Mouse (Mus musculus) CH12.LX (cell line): Measurements from ENCODE around the gene Cdhr2. TPM values are rescaled to one million over a fixed set of nuclear protein-coding genes. Genes with fewer than 3 reads are reported as not detected.

Experiments
- DNase-seq: peaks from one replicate; pipeline ENCODE4 v3.0.0-alpha.2; 2013; ENCODE audit errors: extremely low read depth
- H3K27ac ChIP-seq: 2 replicates; pipeline ENCODE4 v1.5.1; 2012; ENCODE audit warnings: low read depth, mild to moderate bottlenecking, control low read depth, moderate library complexity; ENCODE audit not compliant: insufficient read depth
- H3K27me3 ChIP-seq: replicated peaks from 2 replicates; pipeline ENCODE3; 2012; ENCODE audit warnings: inconsistent platforms
- H3K36me3 ChIP-seq, 2 experiments: replicated peaks in 1 of 2; 2 replicates each; pipeline versions ENCODE3 to v1.6.1; 2012; ENCODE audit warnings: inconsistent platforms in 1 of 2, low read length in 1 of 2, mild to moderate bottlenecking in 1 of 2, mixed read lengths in 1 of 2, moderate library complexity in 1 of 2; ENCODE audit not compliant: control insufficient read depth in 1 of 2, insufficient read depth in 1 of 2
- H3K4me1 ChIP-seq, 2 experiments: 2 replicates each; pipeline ENCODE4 v1.6.1; 2012; ENCODE audit warnings: inconsistent platforms in 1 of 2, moderate library complexity in 1 of 2; ENCODE audit not compliant: insufficient read depth in 2 of 2, control insufficient read depth in 1 of 2
- H3K4me2 ChIP-seq: 2 replicates; pipeline ENCODE4 v1.6.1; 2012; ENCODE audit warnings: low read depth, mild to moderate bottlenecking, control low read depth; ENCODE audit not compliant: poor library complexity, insufficient read depth, severe bottlenecking
- H3K4me3 ChIP-seq, 3 experiments: fragments of 150-350 bp in 1 of 3; sonication (generic) in 1 of 3; replicated peaks in 1 of 3; 2 replicates each; pipeline versions ENCODE3 to v1.5.1; 2011 to 2012; ENCODE audit warnings: low read depth in 2 of 3, low read length in 2 of 3, mild to moderate bottlenecking in 2 of 3, moderate library complexity in 2 of 3, control low read depth in 1 of 3, improper control_type of control experiment in 1 of 3, inconsistent platforms in 1 of 3, mixed read lengths in 1 of 3; ENCODE audit not compliant: poor library complexity in 1 of 3
- H3K79me2 ChIP-seq: replicated peaks from 2 replicates; pipeline ENCODE4 v1.6.1; 2012; ENCODE audit warnings: mild to moderate bottlenecking, moderate library complexity; ENCODE audit not compliant: control insufficient read depth, poor library complexity, insufficient read depth, severe bottlenecking; ENCODE audit errors: extremely low read depth
- H3K9ac ChIP-seq: 2 replicates; pipeline ENCODE4 v1.6.1; 2012; ENCODE audit warnings: low read depth, mild to moderate bottlenecking, control low read depth, moderate library complexity; ENCODE audit not compliant: insufficient read depth
- H3K9me3 ChIP-seq: replicated peaks from 2 replicates; pipeline ENCODE3; 2012; ENCODE audit warnings: low read length, inconsistent platforms, mixed read lengths
- BHLHE40 ChIP-seq: IDR thresholded peaks from 2 replicates; pipeline ENCODE4 v1.6.1; 2011; ENCODE audit warnings: mild to moderate bottlenecking, low read depth, low read length, improper control_type of control experiment
- CTCF ChIP-seq, 2 experiments: IDR thresholded peaks in 1 of 2; conservative IDR thresholded peaks in 1 of 2; 2 replicates each; pipeline ENCODE4 v1.5.1; 2011 to 2012; ENCODE audit warnings: low read depth in 2 of 2, low read length in 2 of 2, improper control_type of control experiment in 1 of 2, inconsistent platforms in 1 of 2, mild to moderate bottlenecking in 1 of 2, moderate library complexity in 1 of 2
- MXI1 ChIP-seq: IDR thresholded peaks from 2 replicates; pipeline ENCODE4 v1.6.1; 2011; ENCODE audit warnings: mild to moderate bottlenecking, low read depth, low read length, improper control_type of control experiment
- NELFE ChIP-seq: IDR thresholded peaks from 2 replicates; pipeline ENCODE4 v1.6.1; 2011; ENCODE audit warnings: low read depth, low read length, improper control_type of control experiment
- SIN3A ChIP-seq: IDR thresholded peaks from 2 replicates; pipeline ENCODE4 v1.6.1; 2012; ENCODE audit warnings: low read length, improper control_type of control experiment, inconsistent platforms
- ZNF384 ChIP-seq: IDR thresholded peaks from 2 replicates; pipeline ENCODE4 v1.6.1; 2012; ENCODE audit warnings: low read depth, low read length, improper control_type of control experiment, inconsistent platforms
- dilution Hi-C: fragments of 300-500 bp; cut with MboI; formaldehyde crosslinking; loops from 2 replicates; pipeline ENCODE4 v1.14.3; 2020; ENCODE audit warnings: low sequenced_read_pairs; ENCODE audit not compliant: extremely low pct_unique_long_range_greater_than_20kb, extremely low pct_ligation_motif_present
- in situ Hi-C: fragments of 300-500 bp; cut with MboI; formaldehyde crosslinking; loops from 3 replicates; pipeline ENCODE4 v1.14.3; 2019; ENCODE audit warnings: low sequenced_read_pairs, low pct_ligation_motif_present, low pct_unique_long_range_greater_than_20kb, mixed read lengths
- polyA plus RNA-seq: library from polyadenylated mRNA; unstranded; fragments of >175 nt; gene quantifications from 2 replicates; pipeline ENCODE4 v1.2.1, GENCODE M21; 2012; ENCODE audit warnings: low read depth; ENCODE audit not compliant: insufficient read length
- total RNA-seq, 2 experiments: library from RNA; depleted of rRNA; stranded (reverse); fragments of 300-350 nt in 1 of 2; fragments of >200 nt in 1 of 2; gene quantifications; 2 replicates each; pipeline ENCODE4 v1.2.3; 2012 to 2014

The Cdhr2 gene
- total and polyA plus RNA-seq, 3 experiments = not detected

- peaks cover 35% of the 10 kb centered on the region for H3K79me2 ChIP-seq
- TF ChIP-seq NELFE (no peak), CTCF (conservative IDR thresholded peaks at IDR 0.05 in 1 of 2, IDR thresholded peaks at IDR 0.05 in 1 of 2; ENCODE audit: low read depth in 2 of 2, low read length in 2 of 2) (peak in 1 of 2 experiments; percentile 57; a peak in 2 of 4 replicates)
- TF ChIP-seq, all 38 proteins: peak for 1
- no peak for DNase-seq
- no peak overlapping the region for H3K4me2 ChIP-seq
- no peaks in the 10 kb centered on the region for H3K27me3 ChIP-seq
- no peaks in the 10 kb centered on the region for H3K9me3 ChIP-seq
- in situ Hi-C loops (no loop called here), dilution Hi-C loops (no loop called here)
- H3K27ac ChIP-seq = no peak overlapping the region
- H3K36me3 ChIP-seq = peaks cover 40 to 60% of the 10 kb centered on the region in 2 experiments
- H3K4me1 ChIP-seq = peaks cover 12 to 28% of the 10 kb centered on the region in 2 experiments
- H3K4me3 ChIP-seq = no peak overlapping the region
- H3K9ac ChIP-seq = no peak overlapping the region
Measured at GRCm38 (mm10) chr13:54685174-54685573, 16.1 kb upstream of the Cdhr2 start.

GRCm38 (mm10) chr13:54686139-54687053 is 14.9 kb upstream of the Cdhr2 start:
- peak; percentile 26 for DNase-seq
- 0 out of 2 replicates have a peak overlapping the region, but pooled peaks have one; percentile 28 for H3K27ac ChIP-seq
- H3K4me3 ChIP-seq = peak overlapping the region; percentile 84 to 89 (median 85)
- dilution Hi-C loops (no loop called here), in situ Hi-C loops (no loop called here)
- peaks cover 12 to 40% of the 10 kb centered on the region in 2 experiments for H3K4me1 ChIP-seq
- no peaks in the 10 kb centered on the region for H3K27me3 ChIP-seq
- peak overlapping the region; percentile 74 for H3K9ac ChIP-seq
- no peaks in the 10 kb centered on the region for H3K9me3 ChIP-seq
- H3K79me2 ChIP-seq = peaks cover 35% of the 10 kb centered on the region
- H3K4me2 ChIP-seq = peak overlapping the region; percentile 93
- no peak for TF ChIP-seq BHLHE40
- TF ChIP-seq ZNF384 = no peak
- H3K36me3 ChIP-seq = peaks cover 29 to 54% of the 10 kb centered on the region in 2 experiments

DNA sequence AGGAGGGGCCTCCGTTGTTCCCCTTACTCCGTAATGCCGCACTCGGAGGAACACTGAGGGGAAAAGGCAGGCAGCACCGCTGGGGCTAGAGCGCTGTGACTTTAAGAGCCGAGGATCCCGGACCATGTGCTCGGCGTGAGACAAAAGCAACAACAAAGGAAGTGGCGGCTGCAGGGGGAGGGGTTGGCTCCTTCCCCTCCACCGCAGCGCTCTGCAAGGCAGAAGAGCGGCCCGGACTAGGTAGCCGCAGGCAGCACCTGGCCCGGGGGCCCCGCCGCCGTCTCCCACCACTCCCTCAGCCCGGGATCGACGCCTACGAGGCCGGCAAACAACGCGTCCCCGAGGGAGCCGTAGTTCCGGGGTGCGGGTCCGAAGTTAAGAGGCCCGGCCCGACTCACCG is 14.2 kb upstream of the Cdhr2 start:
- dilution Hi-C loops = no loop called here
- DNase-seq = peak; percentile 79
- Histone ChIP-seq H3K27me3 (no peaks in the 10 kb centered on the region), H3K79me2 (peaks cover 35% of the 10 kb centered on the region), H3K9ac (peak overlapping the region; percentile 74), H3K4me3 (peak overlapping the region; percentile 84 to 89 (median 85)), H3K9me3 (no peaks in the 10 kb centered on the region)
- in situ Hi-C loops = no loop called here
- TF ChIP-seq SIN3A (peak; percentile 99), MXI1 (peak; percentile 99), ZNF384 (no peak)
- TF ChIP-seq, all 38 proteins: peak for 2
- Histone ChIP-seq H3K36me3 (peaks cover 22 to 47% of the 10 kb centered on the region in 2 experiments), H3K27ac (peak overlapping the region; percentile 78), H3K4me2 (peak overlapping the region; percentile 93), H3K4me1 (peaks cover 17 to 47% of the 10 kb centered on the region in 2 experiments)
